Mouse (Mus musculus): ENCODE results near the gene Tmem139.

The Tmem139 gene

DNA sequence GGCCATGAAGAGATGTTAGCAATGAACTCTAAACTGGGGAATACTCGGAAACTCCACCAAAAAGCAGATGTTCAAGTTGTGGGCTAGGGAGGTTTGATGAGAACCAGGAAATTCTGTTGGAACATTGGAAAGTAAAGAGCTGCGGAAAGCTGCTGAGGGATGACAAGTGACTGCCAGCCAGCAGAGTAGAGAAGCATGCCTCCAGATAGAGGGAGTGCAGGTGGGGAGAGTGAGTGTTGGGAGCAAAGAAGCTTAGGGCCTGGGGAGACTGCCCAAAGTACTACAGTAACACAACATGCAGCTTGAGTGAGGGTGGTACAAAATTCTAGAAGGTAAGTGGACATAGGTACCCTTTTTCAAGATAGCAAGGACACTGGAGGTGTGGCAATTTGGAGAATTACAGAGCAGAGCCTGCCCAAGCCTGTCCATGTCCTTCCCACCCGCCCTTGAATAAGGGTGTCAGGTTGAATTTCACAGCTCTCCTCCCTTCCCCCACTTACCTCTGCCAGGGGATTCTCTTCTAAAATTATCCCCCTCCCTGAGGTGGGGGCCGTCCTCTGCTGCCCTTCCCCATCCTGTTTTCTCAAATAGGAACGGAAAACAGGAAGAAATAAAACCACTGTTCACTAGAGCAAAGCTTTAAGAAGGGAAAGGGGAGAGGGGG lies 21.2 kb downstream of the Tmem139 start:
- no peak for DNase-seq (ENCODE audit: low spot score)

DNA sequence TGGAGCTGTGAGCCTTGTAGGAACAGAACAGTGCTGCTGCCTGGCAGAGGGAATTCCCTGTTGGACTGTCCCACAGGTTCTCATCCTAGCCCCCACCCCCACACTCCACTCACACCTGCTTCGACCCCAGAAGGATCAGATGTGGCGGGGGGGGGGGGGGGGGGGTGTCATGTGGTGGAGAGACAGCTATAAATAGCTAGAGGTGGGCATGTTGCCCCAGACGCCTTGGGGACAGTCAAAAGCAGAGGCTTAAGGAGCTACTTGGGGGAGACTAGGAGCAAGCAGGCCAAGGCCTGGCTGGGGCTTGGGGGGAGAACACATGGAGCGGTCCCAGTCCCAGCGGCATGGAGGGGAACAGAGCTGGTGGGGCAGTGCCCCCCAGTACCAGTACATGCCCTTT lies 24.7 kb downstream of the Tmem139 start, which contains the start of gene Clcn1:
Gene Clcn1, plus strand, starts transcription at position 238 of the 400 bp plus-strand sequence.
- no peak for DNase-seq (ENCODE audit: low spot score)

DNA sequence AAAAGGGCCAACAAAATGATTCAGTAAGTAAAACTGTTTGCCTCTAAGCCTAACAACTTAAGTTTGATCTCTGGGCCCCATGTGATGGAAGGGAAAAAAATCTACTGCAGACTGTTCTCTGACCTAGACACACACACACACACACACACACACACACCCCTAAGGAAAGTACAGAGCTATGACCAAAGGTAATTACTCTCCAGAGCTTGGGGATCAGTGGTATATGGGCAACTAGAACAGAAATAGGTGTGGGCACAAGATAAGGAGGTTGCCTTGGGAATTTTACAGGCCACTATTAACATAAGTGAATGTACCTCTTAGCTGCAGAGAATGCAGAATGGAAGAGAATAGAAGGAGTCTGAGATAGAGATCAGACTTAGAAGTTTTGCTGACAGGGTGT lies 25.8 kb downstream of the Tmem139 start:
- DNase-seq (ENCODE audit: low spot score): no peak

DNA sequence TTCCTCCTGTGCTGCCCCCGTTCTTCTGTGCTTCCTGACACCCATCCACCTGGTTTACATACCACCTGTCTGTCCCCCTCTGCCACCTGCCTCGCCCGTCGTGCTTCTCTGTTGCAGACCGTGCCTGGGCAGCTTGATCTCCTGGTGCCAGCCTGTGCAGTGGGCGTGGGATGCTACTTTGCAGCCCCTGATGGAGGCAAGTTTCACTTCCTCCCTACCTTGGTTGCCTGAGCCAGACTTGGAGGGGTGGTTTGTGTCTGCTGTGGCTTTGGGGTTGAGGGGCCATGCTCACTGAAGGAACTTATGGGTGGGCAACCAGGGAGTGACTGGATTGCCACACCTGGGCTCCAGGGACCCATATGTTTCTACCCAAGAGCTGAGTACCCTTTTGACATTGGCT lies 31.6 kb downstream of the Tmem139 start:
- DNase-seq (ENCODE audit: low spot score): no peak

DNA sequence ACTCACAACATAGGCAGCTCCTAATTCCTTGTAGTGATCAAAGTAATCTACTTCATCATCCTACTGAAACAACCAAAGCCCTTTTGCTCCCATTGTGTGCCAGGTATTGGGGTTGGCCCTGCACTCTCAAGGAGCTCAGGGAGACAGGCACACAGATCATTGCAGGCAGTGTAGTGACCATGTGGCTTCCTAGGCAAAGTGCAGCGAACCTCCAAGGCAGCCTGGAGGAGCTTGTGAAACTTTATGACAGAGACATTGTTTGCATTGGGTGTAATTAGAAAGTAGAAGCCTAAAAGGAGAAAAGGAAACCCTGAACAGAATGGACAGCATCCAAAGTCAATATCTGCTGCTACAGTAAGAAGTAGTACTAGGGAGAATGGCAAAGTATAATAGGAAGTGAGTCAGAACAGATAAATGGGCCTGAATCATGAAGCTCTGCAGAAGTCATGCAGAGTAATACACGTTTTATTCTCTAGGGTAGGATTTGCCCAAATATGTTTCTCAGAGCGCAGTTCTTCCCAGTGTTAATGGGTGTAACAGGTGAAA lies 33.9 kb downstream of the Tmem139 start:
- DNase-seq (ENCODE audit: low spot score): no peak

DNA sequence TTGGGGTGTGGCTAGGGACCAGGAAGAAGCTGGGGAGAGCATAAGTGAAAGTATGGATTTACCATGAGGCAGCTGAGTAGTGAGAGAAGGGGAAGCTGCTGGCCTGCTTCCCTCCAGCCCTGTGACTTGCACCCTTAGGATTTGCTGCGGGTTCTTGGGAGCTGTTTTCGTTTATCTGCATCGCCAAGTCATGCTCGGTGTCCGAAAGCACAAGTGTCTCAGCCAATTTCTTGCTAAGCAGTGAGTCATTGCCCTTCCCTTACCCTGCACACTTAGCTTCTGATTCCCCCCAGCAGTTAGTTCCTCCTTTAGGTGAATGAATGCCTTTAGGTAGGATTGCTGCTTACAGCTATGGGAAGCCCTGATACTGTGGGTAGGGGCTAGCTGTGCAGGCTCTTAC lies 37.6 kb downstream of the Tmem139 start:
- DNase-seq (ENCODE audit: low spot score): no peak

DNA sequence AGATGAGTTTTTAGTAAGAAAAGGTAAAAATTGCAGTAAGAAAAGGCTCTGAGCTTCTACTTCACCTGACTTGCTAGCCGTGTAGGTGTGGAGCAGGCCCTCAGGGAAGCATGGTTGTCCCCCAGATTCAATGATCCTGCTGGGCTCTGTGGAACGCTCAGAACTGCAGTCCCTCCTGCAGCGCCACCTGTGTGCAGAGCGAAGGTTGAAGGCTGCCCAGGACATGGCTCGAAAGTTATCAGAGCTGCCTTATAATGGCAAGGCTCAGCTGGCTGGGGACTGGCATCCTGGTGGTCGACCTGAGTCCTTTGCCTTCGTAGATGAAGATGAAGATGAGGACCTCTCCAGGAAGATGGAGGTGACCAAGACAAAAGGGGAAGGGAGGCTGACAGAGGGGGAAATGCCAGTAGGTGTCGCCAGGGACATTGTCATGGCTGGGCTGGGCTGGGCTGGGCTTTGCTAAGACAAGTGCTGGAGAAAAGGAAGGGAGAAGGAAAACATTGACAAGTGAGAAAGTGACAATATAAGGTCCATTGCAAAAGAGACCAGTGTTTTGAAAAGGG lies 48.1 kb downstream of the Tmem139 start:
- DNase-seq (ENCODE audit: low spot score): no peak

DNA sequence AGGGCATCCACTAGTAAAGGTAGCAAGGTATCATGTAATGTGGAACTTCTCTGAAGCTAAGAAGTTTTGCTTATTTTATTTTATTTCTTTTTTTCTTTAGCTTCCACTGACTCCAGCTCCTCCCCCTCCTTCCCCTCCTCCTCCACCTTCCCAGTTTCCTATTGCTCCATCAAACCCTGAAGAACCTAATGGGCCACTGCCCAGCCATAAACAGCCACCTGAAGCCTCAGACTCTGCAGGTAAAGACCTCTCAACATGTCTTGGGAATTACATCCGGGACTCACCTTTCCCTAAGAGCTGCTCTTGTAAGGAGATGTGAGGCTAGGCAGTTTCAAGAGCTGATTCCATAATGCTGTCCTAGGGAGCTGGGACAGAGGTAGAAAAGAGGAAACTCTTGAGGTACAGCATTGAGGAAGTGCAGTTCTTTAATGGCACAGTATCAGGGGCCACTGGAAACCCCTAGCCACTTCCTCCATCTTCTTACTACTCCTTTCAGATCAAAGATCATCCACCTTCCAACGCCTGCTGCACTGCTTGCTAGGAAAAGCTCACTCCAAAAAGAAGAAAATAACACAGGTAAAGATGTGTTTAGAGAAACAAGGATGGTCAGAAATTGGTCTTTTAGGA lies 48.8 kb downstream of the Tmem139 start:
- no peak for DNase-seq (ENCODE audit: low spot score)

All from ovary, postnatal 14 days (tissue).